12 mouse cellular contexts compared by ENCODE assay signal in genomic region chr13:63301764-63302209, GRCm38 (mm10).
DNase-seq lines count a peak whose midpoint lies in the region; ATAC-seq lines count a peak whose summit lies in the region.
"Had no signal": no experiment of that assay in that cellular context is flagged by ENCODE, and none has a peak within 500 bp of the region (broad histone marks: within the 10 kb centered on the region; RNA-seq: fewer than 3 reads in every experiment).

No protein-coding gene starts in this region.

- no peak for ATAC-seq in hindbrain, embryonic 12.5 days (ENCODE audit: low FRiP score)
- ATAC-seq in midbrain, embryonic 11.5 days (ENCODE audit: low FRiP score) = 0 out of 2 replicates have a peak, but pooled peaks have one; percentile 16
- peak; percentile 34; the same call in 1 of the 2 replicates for ATAC-seq in midbrain, embryonic 15.5 days (replicated peaks)
- ATAC-seq: activated CD4-positive, CD25-positive, alpha-beta regulatory T cell, adult 4 months had no signal

- H3K27me3 ChIP-seq in hindbrain, embryonic 10.5 days (ENCODE audit: insufficient read depth, poor library complexity, severe bottlenecking) = peaks cover 32% of the 10 kb centered on the region
- H3K27me3 ChIP-seq in hindbrain, embryonic 12.5 days = no peaks in the 10 kb centered on the region
- no peaks in the 10 kb centered on the region for H3K27me3 ChIP-seq in midbrain, embryonic 11.5 days (ENCODE audit: control insufficient read depth, insufficient read depth, low read length)
- no peaks in the 10 kb centered on the region for H3K27me3 ChIP-seq in midbrain, embryonic 10.5 days (ENCODE audit: low read depth, poor library complexity, severe bottlenecking)
- no peaks in the 10 kb centered on the region for H3K27me3 ChIP-seq in limb, embryonic 10.5 days (ENCODE audit: low read depth, poor library complexity, severe bottlenecking)
- no peaks in the 10 kb centered on the region for H3K27me3 ChIP-seq in midbrain, embryonic 15.5 days (replicated peaks)
- H3K27me3 ChIP-seq: embryonic facial prominence, embryonic 15.5 days; heart, embryonic 15.5 days; lung, embryonic 15.5 days had no signal

- no peak overlapping the region for H3K4me2 ChIP-seq in hindbrain, embryonic 12.5 days (replicated peaks)
- no peak overlapping the region for H3K4me2 ChIP-seq in midbrain, embryonic 11.5 days
- no peak overlapping the region for H3K4me2 ChIP-seq in midbrain, embryonic 15.5 days
- H3K4me2 ChIP-seq: embryonic facial prominence, embryonic 15.5 days; heart, embryonic 15.5 days; lung, embryonic 15.5 days had no signal

- WGBS in hindbrain, embryonic 10.5 days = 70% methylated on average over 3 of the region's 3 CpGs
- WGBS in hindbrain, embryonic 12.5 days = 46% methylated on average over 3 of the region's 3 CpGs
- 51% methylated on average over 3 of the region's 3 CpGs for WGBS in midbrain, embryonic 11.5 days
- WGBS in midbrain, embryonic 10.5 days = 64% methylated on average over 3 of the region's 3 CpGs
- WGBS in limb, embryonic 10.5 days = 28% methylated on average over 3 of the region's 3 CpGs
- WGBS in midbrain, embryonic 15.5 days = 37% methylated on average over 3 of the region's 3 CpGs

- H3K4me3 ChIP-seq in hindbrain, embryonic 10.5 days = no peak overlapping the region
- H3K4me3 ChIP-seq in hindbrain, embryonic 12.5 days = no peak overlapping the region
- H3K4me3 ChIP-seq in midbrain, embryonic 11.5 days (ENCODE audit: low read depth, low read length) = no peak overlapping the region
- H3K4me3 ChIP-seq in midbrain, embryonic 10.5 days = no peak overlapping the region
- no peak overlapping the region for H3K4me3 ChIP-seq in limb, embryonic 10.5 days
- no peak overlapping the region for H3K4me3 ChIP-seq in midbrain, embryonic 15.5 days
- H3K4me3 ChIP-seq: embryonic facial prominence, embryonic 15.5 days; heart, embryonic 15.5 days; lung, embryonic 15.5 days had no signal

- peaks cover 80% of the 10 kb centered on the region for H3K36me3 ChIP-seq in hindbrain, embryonic 10.5 days
- H3K36me3 ChIP-seq in hindbrain, embryonic 12.5 days = peaks cover 44% of the 10 kb centered on the region
- H3K36me3 ChIP-seq in midbrain, embryonic 11.5 days (ENCODE audit: control insufficient read depth, insufficient read depth, low read length) = peaks cover 13% of the 10 kb centered on the region
- H3K36me3 ChIP-seq in midbrain, embryonic 10.5 days = peaks cover 87% of the 10 kb centered on the region
- peaks cover 80% of the 10 kb centered on the region for H3K36me3 ChIP-seq in limb, embryonic 10.5 days
- H3K36me3 ChIP-seq in midbrain, embryonic 15.5 days (replicated peaks) = 0 out of 2 replicates have a peak, but pooled peaks cover 6% of the 10 kb centered on the region

- H3K9me3 ChIP-seq in hindbrain, embryonic 10.5 days = no peaks in the 10 kb centered on the region
- H3K9me3 ChIP-seq in hindbrain, embryonic 12.5 days (replicated peaks) = no peaks in the 10 kb centered on the region
- no peaks in the 10 kb centered on the region for H3K9me3 ChIP-seq in midbrain, embryonic 11.5 days (ENCODE audit: control insufficient read depth, low read length)
- H3K9me3 ChIP-seq in midbrain, embryonic 10.5 days (replicated peaks) = no peaks in the 10 kb centered on the region
- no peaks in the 10 kb centered on the region for H3K9me3 ChIP-seq in limb, embryonic 10.5 days (replicated peaks)
- no peaks in the 10 kb centered on the region for H3K9me3 ChIP-seq in midbrain, embryonic 15.5 days
- H3K9me3 ChIP-seq: embryonic facial prominence, embryonic 15.5 days; heart, embryonic 15.5 days; lung, embryonic 15.5 days had no signal

- H3K9ac ChIP-seq in hindbrain, embryonic 12.5 days = no peak overlapping the region
- no peak overlapping the region for H3K9ac ChIP-seq in midbrain, embryonic 11.5 days (ENCODE audit: low read length)
- H3K9ac ChIP-seq in midbrain, embryonic 15.5 days = no peak overlapping the region
- H3K9ac ChIP-seq: embryonic facial prominence, embryonic 15.5 days; heart, embryonic 15.5 days; lung, embryonic 15.5 days had no signal

- peaks cover 45% of the 10 kb centered on the region for H3K4me1 ChIP-seq in hindbrain, embryonic 10.5 days (replicated peaks)
- peaks cover 11% of the 10 kb centered on the region; the same call in 1 of the 2 replicates for H3K4me1 ChIP-seq in hindbrain, embryonic 12.5 days
- peaks cover 4% of the 10 kb centered on the region; the same call in 1 of the 2 replicates for H3K4me1 ChIP-seq in midbrain, embryonic 11.5 days (ENCODE audit: control insufficient read depth, insufficient read depth, low read length)
- peaks cover 31% of the 10 kb centered on the region for H3K4me1 ChIP-seq in midbrain, embryonic 10.5 days
- H3K4me1 ChIP-seq in limb, embryonic 10.5 days = peaks cover 55% of the 10 kb centered on the region
- 0 out of 2 replicates have a peak, but pooled peaks cover 5% of the 10 kb centered on the region for H3K4me1 ChIP-seq in midbrain, embryonic 15.5 days

- H3K27ac ChIP-seq in hindbrain, embryonic 10.5 days = 0 out of 2 replicates have a peak overlapping the region, but pooled peaks have one; percentile 36
- no peak overlapping the region for H3K27ac ChIP-seq in hindbrain, embryonic 12.5 days
- H3K27ac ChIP-seq in midbrain, embryonic 11.5 days (ENCODE audit: low read depth, low read length) = no peak overlapping the region
- no peak overlapping the region; the same call in none of the 2 replicates for H3K27ac ChIP-seq in midbrain, embryonic 10.5 days (replicated peaks)
- peak overlapping the region; percentile 76 for H3K27ac ChIP-seq in limb, embryonic 10.5 days
- 0 out of 2 replicates have a peak overlapping the region, but pooled peaks have one; percentile 41 for H3K27ac ChIP-seq in midbrain, embryonic 15.5 days
- H3K27ac ChIP-seq: heart, embryonic 15.5 days; lung, embryonic 15.5 days had no signal

- DNase-seq in hindbrain, embryonic 10.5 days (ENCODE audit: low spot score) = no peak
- no peak for DNase-seq in midbrain, embryonic 11.5 days (ENCODE audit: low spot score, missing footprints)
- DNase-seq in midbrain, embryonic 10.5 days (ENCODE audit: low spot score) = no peak
- no peak for DNase-seq in limb, embryonic 10.5 days (ENCODE audit: low spot score)
- DNase-seq in ovary, postnatal 10 days (ENCODE audit: low spot score) = no peak
- DNase-seq: kidney, adult 18-20 months had no signal

Comparison
In these comparisons a context has a peak if more than half of its experiments do, and no peak if none do; other contexts are left out.
1. H3K27ac ChIP-seq: peak in hindbrain, embryonic 10.5 days (single experiment), limb, embryonic 10.5 days (single experiment) and midbrain, embryonic 15.5 days (single experiment); none in hindbrain, embryonic 12.5 days (single experiment), midbrain, embryonic 11.5 days (single experiment) and midbrain, embryonic 10.5 days (single experiment).